Mouse (Mus musculus): ENCODE data around the gene Prr7. TPM values are rescaled to one million over a fixed set of nuclear protein-coding genes. Genes with fewer than 3 reads are reported as not detected.
"Not testable (repeated sequence)": the region's sequence is repeated elsewhere in the genome, so short reads cannot be mapped to it uniquely, and the experiment has no call there.

Prr7 gene
- polyA plus RNA-seq, 1 experiment = 5.1 TPM

- H3K27me3 ChIP-seq (ENCODE audit: control insufficient read depth, insufficient read depth, insufficient read length) = peaks cover 2% of the 10 kb centered on the region
- no peak overlapping the region for H3K4me3 ChIP-seq
- TF ChIP-seq CEBPB (IDR thresholded peaks at IDR 0.05; ENCODE audit: insufficient read depth, poor library complexity, severe bottlenecking) (no peak), MYOD1 (IDR thresholded peaks at IDR 0.05; ENCODE audit: control insufficient read depth in 1 of 3, insufficient read length in 2 of 3, low read depth in 2 of 3) (no peak), MAX (IDR thresholded peaks at IDR 0.05; ENCODE audit: low read depth) (no peak), TCF3 (IDR thresholded peaks at IDR 0.05; ENCODE audit: insufficient read length, low read depth) (no peak), REST (IDR thresholded peaks at IDR 0.05; ENCODE audit: insufficient read depth, insufficient read length) (no peak), USF1 (IDR thresholded peaks at IDR 0.05; ENCODE audit: low read depth) (no peak)
- no peak overlapping the region for H3K4me2 ChIP-seq (ENCODE audit: low read depth)
- H3K36me3 ChIP-seq (ENCODE audit: control insufficient read depth, insufficient read depth) = no peaks in the 10 kb centered on the region
- H3K79me2 ChIP-seq (ENCODE audit: control insufficient read depth, insufficient read depth) = no peaks in the 10 kb centered on the region
- H3ac ChIP-seq (ENCODE audit: control insufficient read depth, insufficient read length) = no peak overlapping the region
Observed at GRCm38 (mm10) chr13:55431889-55432685, 32.0 kb upstream of the Prr7 start.

DNA sequence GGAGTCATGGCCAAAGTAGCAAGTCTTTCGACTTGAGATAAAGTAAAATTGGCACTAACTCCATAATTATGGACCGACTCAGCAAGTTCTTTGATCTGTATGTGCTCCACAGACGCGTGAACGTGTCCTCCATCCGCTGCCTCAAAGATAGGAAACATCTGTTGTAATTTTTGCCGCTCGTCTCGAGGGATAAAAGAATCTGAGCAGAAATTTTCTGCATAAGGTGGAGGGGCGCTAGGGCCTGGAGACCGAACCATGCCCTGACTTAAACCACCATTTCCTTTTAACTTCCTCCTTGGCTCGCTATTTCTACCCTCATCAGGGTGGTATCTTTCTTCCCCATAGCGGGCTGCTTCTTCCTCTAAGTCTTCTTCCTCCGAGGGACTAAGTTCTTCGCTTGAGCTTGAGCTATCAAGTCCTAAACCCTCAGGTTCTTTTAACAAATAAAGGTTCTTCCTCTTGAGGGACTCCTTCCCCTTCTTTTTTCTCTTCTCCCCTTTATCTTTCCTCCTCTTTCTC, 26.9 kb upstream of the Prr7 start:
- not testable (repeated sequence) for H3K4me3 ChIP-seq; H3K36me3 ChIP-seq (ENCODE audit: control insufficient read depth, insufficient read depth); H3K79me2 ChIP-seq (ENCODE audit: control insufficient read depth, insufficient read depth); H3K4me2 ChIP-seq (ENCODE audit: low read depth); H3ac ChIP-seq (ENCODE audit: control insufficient read depth, insufficient read length); H3K27me3 ChIP-seq (ENCODE audit: control insufficient read depth, insufficient read depth, insufficient read length)

GRCm38 (mm10) chr13:55443799-55444285, 20.2 kb upstream of the Prr7 start:
- no peaks in the 10 kb centered on the region for H3K36me3 ChIP-seq (ENCODE audit: control insufficient read depth, insufficient read depth)
- no peak overlapping the region for H3ac ChIP-seq (ENCODE audit: control insufficient read depth, insufficient read length)
- no peaks in the 10 kb centered on the region for H3K27me3 ChIP-seq (ENCODE audit: control insufficient read depth, insufficient read depth, insufficient read length)
- peak overlapping the region; percentile 47 for H3K4me3 ChIP-seq
- peaks cover 33% of the 10 kb centered on the region for H3K79me2 ChIP-seq (ENCODE audit: control insufficient read depth, insufficient read depth)
- H3K4me2 ChIP-seq (ENCODE audit: low read depth) = peak overlapping the region; percentile 72
- TF ChIP-seq E2F4 (IDR thresholded peaks at IDR 0.05; ENCODE audit: insufficient read depth) = no peak
- no peak for TF ChIP-seq MYOD1 (IDR thresholded peaks at IDR 0.05; ENCODE audit: control insufficient read depth in 1 of 3, insufficient read length in 2 of 3, low read depth in 2 of 3)
- no peak for TF ChIP-seq POLR2AphosphoS2 (IDR thresholded peaks at IDR 0.05; ENCODE audit: insufficient read length, low read depth)
- no peak for TF ChIP-seq CEBPB (IDR thresholded peaks at IDR 0.05; ENCODE audit: insufficient read depth, poor library complexity, severe bottlenecking)
- TF ChIP-seq TCF3 (IDR thresholded peaks at IDR 0.05; ENCODE audit: insufficient read length, low read depth) = no peak
- TF ChIP-seq TCF12 (IDR thresholded peaks at IDR 0.05; ENCODE audit: insufficient read depth, poor library complexity, severe bottlenecking) = no peak

DNA sequence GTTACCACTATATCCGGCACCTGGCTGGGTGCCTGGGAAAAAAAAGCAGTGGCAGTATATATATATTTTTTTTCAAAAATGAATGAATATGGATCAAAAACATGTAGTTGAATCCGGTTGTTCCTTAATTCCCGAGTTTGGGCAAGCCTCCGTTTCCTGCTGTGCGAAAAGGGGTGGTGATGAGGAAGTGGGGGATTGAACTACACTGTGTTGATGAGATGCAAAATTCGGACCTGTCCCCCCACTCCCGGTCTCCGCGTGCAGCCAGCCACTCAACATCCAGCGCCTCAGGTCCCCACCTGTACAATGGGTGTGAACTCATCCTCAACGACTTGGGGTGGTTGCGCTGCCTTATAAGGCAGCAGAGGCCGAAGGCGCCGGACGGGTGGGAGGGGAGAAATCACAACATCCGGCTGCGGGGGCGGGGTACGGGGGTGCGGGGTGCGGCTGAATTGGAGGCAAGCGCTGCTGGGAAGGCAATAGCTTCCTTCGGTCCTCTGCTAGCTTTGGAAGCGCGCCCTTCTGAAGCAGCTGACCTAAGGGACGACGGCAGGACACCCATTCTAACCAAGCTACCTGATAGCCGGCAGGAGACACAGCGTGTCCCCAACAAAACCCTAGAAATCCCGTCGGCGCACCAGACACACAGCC, 19.7 kb upstream of the Prr7 start:
- TF ChIP-seq POLR2AphosphoS2 (IDR thresholded peaks at IDR 0.05; ENCODE audit: insufficient read length, low read depth) (peak; percentile 17), TCF12 (IDR thresholded peaks at IDR 0.05; ENCODE audit: insufficient read depth, poor library complexity, severe bottlenecking) (no peak), TCF3 (IDR thresholded peaks at IDR 0.05; ENCODE audit: insufficient read length, low read depth) (no peak), MAX (IDR thresholded peaks at IDR 0.05; ENCODE audit: low read depth) (no peak), POLR2A (IDR thresholded peaks at IDR 0.05; ENCODE audit: insufficient read length, low read depth) (peak; percentile 57), MYOD1 (IDR thresholded peaks at IDR 0.05; ENCODE audit: control insufficient read depth in 1 of 3, insufficient read length in 2 of 3, low read depth in 2 of 3) (no peak), REST (IDR thresholded peaks at IDR 0.05; ENCODE audit: insufficient read depth, insufficient read length) (no peak), SRF (IDR thresholded peaks at IDR 0.05; ENCODE audit: control insufficient read depth, insufficient read length, low read depth) (peak; percentile 98)
- peak overlapping the region; percentile 47 for H3K4me3 ChIP-seq
- H3K27me3 ChIP-seq (ENCODE audit: control insufficient read depth, insufficient read depth, insufficient read length) = no peaks in the 10 kb centered on the region
- peak overlapping the region; percentile 72 for H3K4me2 ChIP-seq (ENCODE audit: low read depth)
- no peaks in the 10 kb centered on the region for H3K36me3 ChIP-seq (ENCODE audit: control insufficient read depth, insufficient read depth)
- peak overlapping the region; percentile 92 for H3ac ChIP-seq (ENCODE audit: control insufficient read depth, insufficient read length)
- H3K79me2 ChIP-seq (ENCODE audit: control insufficient read depth, insufficient read depth) = peaks cover 35% of the 10 kb centered on the region

GRCm38 (mm10) chr13:55444937-55445315, 19.1 kb upstream of the Prr7 start, which contains the start of gene Grk6:
Gene Grk6, plus strand, starts transcription at chr13:55445072.
- Histone ChIP-seq H3K4me3 (peak within 1 kb of the TSS; percentile 47), H3K79me2 (ENCODE audit: control insufficient read depth, insufficient read depth) (peaks cover 35% of the 10 kb centered on the region), H3ac (ENCODE audit: control insufficient read depth, insufficient read length) (peak within 1 kb of the TSS; percentile 92), H3K4me2 (ENCODE audit: low read depth) (peak within 1 kb of the TSS; percentile 97), H3K27me3 (ENCODE audit: control insufficient read depth, insufficient read depth, insufficient read length) (no peaks in the 10 kb centered on the region), H3K36me3 (ENCODE audit: control insufficient read depth, insufficient read depth) (no peaks in the 10 kb centered on the region)
- peak; percentile 7 for TF ChIP-seq E2F4 (IDR thresholded peaks at IDR 0.05; ENCODE audit: insufficient read depth)
- TF ChIP-seq SRF (IDR thresholded peaks at IDR 0.05; ENCODE audit: control insufficient read depth, insufficient read length, low read depth) = peak; percentile 54
- no peak for TF ChIP-seq POLR2A (IDR thresholded peaks at IDR 0.05; ENCODE audit: insufficient read length, low read depth)

All from myocyte (in vitro differentiated cells).